Mouse (Mus musculus) left cerebral cortex, postnatal 4 days (tissue): ENCODE results near the gene Gucy1a1. TPM values are rescaled to one million over a fixed set of nuclear protein-coding genes. Genes with fewer than 3 reads are reported as not detected.
A peak's percentile ranks its signal among the peaks of the same experiment; 100 is the strongest.
"Not testable (repeated sequence)": the region's sequence is repeated elsewhere in the genome, so short reads cannot be mapped to it uniquely, and the experiment has no call there.

Experiments
- DNase-seq: peaks from one replicate; pipeline ENCODE4 v3.0.0-alpha.2; 2022
- intact Hi-C: fragments of 180-260 bp; cut with DNase I; formaldehyde crosslinking; loops from one replicate; pipeline ENCODE4 v1.15.1; 2025
- total RNA-seq, 2 experiments: library from RNA; stranded (reverse); gene quantifications; 2 replicates each; pipeline ENCODE4 v1.2.3; 2021

Gene Gucy1a1
- 100 to 1,000 TPM; 138 to 165 TPM for total RNA-seq

DNA sequence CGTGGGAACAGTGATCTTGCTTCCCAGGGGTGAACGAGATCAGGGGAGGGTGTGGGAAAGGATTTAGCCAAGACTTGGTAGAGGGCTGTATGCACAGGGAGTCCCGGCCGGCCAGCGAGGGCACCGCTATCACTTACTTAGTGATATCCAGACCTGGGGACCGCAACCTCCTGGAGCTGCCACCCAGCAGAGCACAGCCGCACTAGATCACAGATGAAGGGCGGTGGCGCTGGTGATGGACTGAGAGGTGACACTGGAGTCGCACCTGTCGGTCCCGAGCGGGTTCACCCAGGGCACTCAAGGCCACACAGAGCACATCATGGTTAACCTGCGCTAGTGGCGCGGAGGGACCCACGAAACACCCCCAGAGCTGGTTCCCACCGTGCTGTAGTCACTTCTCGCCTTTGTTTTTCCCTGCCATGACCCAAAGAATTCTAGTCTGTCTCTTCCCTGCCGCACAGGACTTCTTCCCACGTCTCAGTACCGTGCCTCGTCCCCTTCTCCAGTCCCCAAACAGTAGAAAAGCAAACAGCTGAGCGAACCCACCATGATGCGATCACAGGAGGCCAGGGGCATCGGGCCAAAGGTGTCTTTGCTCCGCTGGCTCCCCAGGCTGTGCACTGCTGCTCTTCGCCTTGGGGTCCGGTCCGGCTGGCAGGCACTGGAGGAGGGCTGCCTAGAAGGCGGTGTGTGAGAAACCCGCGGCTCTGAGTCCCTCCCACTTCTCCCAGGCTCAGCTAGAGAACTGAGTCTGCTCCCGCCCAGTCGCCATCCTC is at the start of gene Gucy1a1:
Gene Gucy1a1 (minus strand): TSS at position 664 of the 776 bp plus-strand sequence.
- intact Hi-C loops = loop anchor here (10.0 kb wide), 1 partner anchor 189 kb away; no protein-coding TSS in a partner anchor
- DNase-seq = peak; percentile 64

- intact Hi-C loops = no loop called here
- DNase-seq = no peak
Measured at GRCm38 (mm10) chr3:82191559-82192245, 46.1 kb upstream of the Gucy1a1 start.

DNA sequence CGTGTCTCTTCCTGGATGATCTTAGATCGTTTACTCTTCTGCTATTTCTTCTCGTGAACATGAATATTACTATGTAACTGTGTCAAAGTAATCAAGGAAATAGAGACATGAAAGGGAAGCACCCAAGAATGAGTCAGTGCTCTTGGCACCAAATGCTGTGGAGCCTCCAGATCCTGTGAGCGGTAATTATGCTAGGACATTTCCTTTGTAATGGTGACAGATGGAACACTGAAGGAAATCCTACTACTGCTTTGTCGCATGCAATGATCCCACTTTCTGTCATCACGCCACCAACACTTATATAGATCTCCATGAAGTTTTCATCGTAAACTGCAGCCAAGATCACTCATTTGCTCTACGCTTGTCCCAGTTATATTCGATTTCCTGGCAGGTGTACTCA is 40.0 kb upstream of the Gucy1a1 start:
- intact Hi-C loops = no loop called here
- peak; percentile 13 for DNase-seq

GRCm38 (mm10) chr3:82181500-82181899 is 35.9 kb upstream of the Gucy1a1 start:
- intact Hi-C loops = no loop called here
- DNase-seq = no peak

DNA sequence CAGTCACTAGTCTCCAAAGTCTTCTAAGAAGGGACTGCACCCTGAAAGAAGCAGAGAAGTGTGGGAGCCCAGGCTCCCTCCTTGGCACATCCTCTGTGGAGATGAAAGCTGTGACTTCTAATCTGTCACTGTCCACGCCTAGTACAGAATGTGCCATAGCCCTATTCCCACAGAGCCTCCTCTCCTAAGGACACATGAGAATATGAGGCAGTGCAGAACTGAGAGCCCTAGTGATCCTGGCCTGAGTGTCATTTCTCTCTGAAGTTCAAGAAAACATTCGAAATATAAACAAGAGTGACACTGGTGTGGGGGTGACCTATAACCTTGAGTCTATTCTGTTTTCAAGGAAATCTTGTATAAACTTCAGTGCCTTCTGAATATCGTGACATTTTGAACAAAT is 34.7 kb upstream of the Gucy1a1 start:
- intact Hi-C loops = no loop called here
- DNase-seq = no peak

DNA sequence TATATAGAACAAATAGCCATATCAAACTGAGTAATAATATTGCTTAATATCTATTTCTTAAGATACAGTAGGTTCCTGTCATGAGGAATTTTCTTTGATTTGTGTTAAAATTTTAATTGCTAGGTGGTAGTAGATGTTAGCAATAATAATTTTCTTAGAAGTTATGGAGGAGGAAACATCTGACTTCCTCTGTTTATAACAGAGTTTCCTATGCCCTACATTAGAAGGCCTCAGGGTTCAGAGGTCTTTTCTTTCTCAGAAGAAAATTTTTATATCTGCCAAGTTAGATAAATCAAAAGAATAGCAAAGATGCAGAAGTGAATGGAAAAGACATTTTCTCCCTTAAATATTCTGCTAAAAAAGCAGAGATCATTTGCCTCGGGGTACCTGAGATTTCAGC is 29.9 kb upstream of the Gucy1a1 start:
- no peak for DNase-seq
- intact Hi-C loops = no loop called here

DNA sequence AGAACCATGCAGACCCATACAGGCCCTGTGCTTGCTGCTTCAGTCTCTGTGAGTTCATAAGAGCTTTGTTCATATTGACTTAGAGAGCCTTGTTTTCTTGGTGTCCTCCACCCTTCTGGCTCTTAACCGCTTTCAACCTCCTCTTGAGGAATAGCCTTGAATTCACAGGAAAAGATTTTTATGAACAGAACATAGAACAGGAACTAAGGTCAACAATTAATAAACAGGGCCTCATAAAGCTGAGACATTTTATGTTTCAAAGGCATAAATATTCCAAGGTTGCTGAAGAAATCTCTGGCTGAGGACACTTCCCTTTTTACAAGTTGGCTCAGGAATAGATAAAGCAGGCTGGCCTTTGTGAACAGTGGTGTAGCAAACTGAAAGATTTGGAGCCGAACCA is 21.5 kb upstream of the Gucy1a1 start:
- no peak for DNase-seq

GRCm38 (mm10) chr3:82165937-82166336 is 20.3 kb upstream of the Gucy1a1 start:
- DNase-seq = no peak
- intact Hi-C loops = no loop called here

More for the DNA sequence above, 21.5 kb upstream of the Gucy1a1 start:
- intact Hi-C loops = no loop called here

DNA sequence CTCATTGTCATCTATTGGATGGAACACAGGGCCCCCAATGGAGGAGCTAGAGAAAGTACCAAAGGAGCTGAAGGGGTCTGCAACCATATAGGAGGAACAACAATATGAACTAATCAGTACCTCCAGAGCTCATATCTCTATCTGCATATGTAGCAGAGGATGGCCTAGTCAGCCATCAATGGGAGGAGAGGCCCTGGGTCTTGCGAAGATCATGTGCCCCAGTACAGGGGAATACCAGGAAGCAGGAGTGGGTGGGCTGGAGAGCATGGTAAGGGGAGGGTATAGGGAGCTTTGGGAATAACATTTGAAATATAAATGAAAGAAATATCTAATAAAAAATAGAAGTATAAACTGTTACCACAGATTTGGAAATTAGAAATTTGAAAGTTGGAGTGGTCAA is 17.4 kb upstream of the Gucy1a1 start:
- intact Hi-C loops, DNase-seq: not testable (repeated sequence)

GRCm38 (mm10) chr3:82145978-82146377 is 389 bp upstream of the Gucy1a1 start:
- intact Hi-C loops = loop anchor here (10.0 kb wide), 1 partner anchor 189 kb away; no protein-coding TSS in a partner anchor
- no peak for DNase-seq

DNA sequence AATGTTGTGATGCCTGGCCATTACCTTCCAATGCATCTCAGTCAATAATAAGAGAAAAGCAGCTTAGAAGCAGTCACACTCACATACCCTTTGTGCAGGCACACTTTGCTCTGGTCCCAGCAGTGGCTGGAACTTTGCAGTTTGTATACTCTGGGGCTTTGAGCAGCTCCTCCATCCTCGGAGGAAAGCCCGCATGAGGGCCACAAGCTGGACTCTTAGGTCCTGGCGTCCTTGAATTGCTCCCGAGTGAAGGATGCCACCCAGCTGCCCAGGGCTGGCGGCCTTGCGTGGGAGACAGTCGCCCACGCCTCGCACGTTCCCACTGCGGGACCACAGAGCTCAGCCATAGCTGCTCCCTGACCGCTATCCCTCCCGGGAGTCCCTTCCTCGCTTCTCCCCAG is 864 bp downstream of the Gucy1a1 start:
- intact Hi-C loops = loop anchor here (10.0 kb wide), 1 partner anchor 190 kb away; no protein-coding TSS in a partner anchor
- DNase-seq = peak; percentile 2

DNA sequence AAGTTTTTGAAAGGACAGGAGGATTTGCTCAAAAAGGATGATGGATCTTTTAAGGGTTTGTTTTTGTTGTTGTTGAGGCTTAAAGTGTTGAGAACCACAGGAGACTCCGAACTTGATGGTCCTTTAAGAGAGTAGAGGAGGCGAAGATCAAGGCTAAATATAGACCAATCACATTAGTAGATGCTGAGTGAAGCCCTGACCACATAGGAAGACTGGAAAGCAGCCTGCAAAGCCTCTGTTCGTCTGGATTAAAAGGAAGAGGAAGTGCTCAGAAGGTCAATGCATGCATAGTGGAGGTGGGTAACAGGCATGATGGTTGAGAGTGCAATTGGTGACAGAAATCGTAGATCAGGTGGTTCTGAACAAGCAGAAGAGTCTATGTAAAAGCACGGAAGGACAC is 4.8 kb downstream of the Gucy1a1 start:
- DNase-seq = no peak
- intact Hi-C loops = loop anchor here (10.0 kb wide), 1 partner anchor 194 kb away; no protein-coding TSS in a partner anchor

DNA sequence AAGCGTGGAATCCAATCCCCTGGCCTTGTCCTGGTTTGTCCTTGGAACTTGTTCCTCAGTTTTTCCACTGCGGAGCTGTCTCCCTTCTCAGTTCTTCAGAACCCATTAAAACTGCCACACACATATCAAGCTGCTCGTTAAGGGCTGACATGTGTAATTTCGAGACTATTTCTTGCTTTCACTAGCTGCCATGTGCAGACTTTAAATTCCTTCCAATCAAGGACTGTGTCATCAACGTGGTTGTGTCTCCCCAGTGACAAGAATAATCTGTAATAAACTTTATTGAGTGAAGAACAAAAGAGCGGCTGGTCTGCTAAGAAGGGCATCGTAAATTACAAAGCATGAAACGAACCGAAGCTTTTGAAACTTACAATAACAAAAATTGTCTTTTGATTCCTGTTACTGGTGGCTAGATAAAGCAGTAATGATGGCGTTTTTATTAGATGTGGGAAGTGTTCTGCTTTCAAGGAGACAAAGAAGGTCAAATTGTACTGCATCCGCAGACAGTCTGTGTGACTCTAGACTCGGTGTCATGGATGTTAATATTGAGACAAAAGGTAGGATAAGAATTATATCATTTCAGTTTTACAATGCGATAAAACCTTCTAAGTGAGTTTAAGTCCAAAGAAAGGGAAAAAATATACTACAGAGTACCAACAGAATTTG is 7.5 kb downstream of the Gucy1a1 start:
- intact Hi-C loops = no loop called here
- no peak for DNase-seq

DNA sequence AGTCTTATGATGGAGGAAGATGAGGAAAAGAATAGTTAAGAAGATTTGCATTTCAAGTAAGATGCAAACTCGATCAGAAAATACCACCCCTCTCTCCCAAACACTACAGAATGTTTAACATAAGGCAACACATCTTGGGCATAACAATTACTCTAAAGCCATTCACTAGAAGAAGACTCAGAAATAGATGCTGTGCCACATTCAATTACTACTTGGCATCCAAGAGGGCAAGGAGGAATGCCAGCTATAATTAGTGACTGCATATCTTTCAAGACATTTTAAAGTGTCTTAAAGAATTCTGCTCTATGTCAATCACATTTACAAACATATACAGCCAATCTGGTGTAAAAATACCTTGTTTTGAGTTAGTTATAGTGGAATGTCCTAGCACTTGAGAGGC is 10.1 kb downstream of the Gucy1a1 start:
- no peak for DNase-seq
- intact Hi-C loops = no loop called here

GRCm38 (mm10) chr3:82129258-82129657 is 16.3 kb downstream of the Gucy1a1 start:
- no peak for DNase-seq
- intact Hi-C loops = no loop called here

GRCm38 (mm10) chr3:82124567-82124966 is 21.0 kb downstream of the Gucy1a1 start:
- intact Hi-C loops = no loop called here
- no peak for DNase-seq

DNA sequence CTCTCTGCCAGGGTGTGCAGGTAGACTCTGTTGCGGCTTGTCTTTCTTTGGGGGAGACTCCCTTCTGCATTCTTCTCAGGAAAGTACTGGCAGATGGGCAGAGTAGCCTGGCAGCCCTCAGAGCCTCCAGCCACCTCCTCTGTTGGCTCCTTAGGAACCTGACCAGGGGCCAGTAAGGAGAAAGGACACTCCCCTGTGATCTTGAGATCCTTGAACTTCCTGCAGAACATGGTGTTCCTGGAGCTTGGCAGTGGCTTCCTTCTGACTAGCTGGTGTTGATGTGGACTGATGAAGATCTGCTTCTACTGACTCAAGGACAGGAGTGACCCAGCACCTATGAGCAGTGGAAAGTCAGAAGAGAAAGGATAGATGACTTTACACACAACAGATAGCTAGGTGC is 26.7 kb downstream of the Gucy1a1 start:
- DNase-seq = no peak
- intact Hi-C loops = no loop called here

- intact Hi-C loops = no loop called here
- DNase-seq = peak; percentile 2
Measured at GRCm38 (mm10) chr3:82112439-82112838, 33.1 kb downstream of the Gucy1a1 start.

- intact Hi-C loops = no loop called here
- no peak for DNase-seq
Measured at GRCm38 (mm10) chr3:82111986-82112385, 33.6 kb downstream of the Gucy1a1 start.

DNA sequence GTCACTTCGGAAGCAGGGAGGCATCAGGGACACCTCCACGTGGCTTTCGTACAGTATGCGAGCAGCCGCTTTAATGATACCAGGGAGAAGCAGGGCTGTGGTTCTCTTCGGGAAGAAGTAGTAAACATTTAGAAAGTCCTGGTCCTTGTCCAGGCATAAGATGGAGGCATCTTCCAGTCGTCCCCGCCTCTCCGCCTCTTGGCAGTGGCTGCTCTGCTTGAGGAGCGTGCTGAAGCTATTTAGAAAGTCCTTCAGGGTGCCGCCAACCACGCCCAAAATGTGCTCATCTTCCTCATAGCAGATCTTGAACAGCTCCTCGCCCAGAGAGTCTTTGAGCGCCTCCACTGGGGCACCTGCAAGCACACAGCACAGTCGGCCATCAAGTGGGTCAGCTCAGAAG is 36.6 kb downstream of the Gucy1a1 start:
- DNase-seq = no peak
- intact Hi-C loops = no loop called here

DNA sequence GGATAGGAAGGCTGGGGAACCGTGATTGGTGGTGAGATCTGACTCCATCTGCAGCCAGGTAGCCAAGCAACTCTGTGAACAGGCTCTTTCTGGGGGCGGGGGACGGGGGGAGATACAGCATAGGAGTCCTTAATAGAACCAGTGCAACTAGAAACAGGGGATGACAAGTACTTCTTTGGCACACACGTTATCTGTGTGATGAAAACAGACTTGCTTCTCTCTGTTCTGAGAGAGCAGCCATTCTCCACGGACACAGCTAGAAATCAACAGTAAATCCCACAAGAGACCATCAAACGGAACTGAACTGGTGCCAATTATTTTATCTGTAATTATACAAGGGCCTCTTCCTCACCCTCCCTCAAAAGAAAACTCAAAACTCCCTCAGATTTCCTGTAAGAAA is 41.4 kb downstream of the Gucy1a1 start:
- no peak for DNase-seq
- intact Hi-C loops = no loop called here
